Mouse (Mus musculus) ovary, adult 10 weeks (tissue): Measurements from ENCODE around the gene Gm49378. TPM values are rescaled to one million over a fixed set of nuclear protein-coding genes. Genes with fewer than 3 reads are reported as not detected.

ENCODE experiments used
- polyA plus RNA-seq: library from polyadenylated mRNA; stranded (reverse); fragments of 350-450 nt; fragmentation: Illumina TruSeq; extraction: RNeasy Lipid Tissue Mini Kit (QIAGEN cat#74804); gene quantifications from one replicate; pipeline ENCODE4 v1.2.3, GENCODE M21; 2014

The Gm49378 gene
- polyA plus RNA-seq: 0.60 TPM

DNA sequence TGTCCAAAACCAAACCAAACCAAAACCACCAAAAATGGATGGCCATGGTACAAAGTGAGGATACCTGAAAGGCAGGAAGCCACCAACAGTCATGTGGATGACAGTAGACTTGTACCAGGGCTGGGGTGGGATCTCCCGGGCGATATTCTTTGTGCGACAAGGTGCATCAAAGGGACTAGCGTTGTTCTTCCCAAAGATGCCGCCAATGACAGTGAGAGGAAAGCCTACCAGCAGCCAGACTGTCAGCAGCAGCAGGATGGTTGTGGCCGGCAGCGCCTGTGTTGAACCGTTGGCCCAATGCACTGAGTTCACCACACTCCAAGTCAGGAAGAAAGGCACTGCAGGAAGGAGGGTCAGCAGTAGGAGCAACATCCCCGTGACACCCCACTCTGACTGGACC, at the start of gene Gm49378:
Gene Gm49378 (minus strand): TSS at position 101 of the 400 bp plus-strand sequence.

DNA sequence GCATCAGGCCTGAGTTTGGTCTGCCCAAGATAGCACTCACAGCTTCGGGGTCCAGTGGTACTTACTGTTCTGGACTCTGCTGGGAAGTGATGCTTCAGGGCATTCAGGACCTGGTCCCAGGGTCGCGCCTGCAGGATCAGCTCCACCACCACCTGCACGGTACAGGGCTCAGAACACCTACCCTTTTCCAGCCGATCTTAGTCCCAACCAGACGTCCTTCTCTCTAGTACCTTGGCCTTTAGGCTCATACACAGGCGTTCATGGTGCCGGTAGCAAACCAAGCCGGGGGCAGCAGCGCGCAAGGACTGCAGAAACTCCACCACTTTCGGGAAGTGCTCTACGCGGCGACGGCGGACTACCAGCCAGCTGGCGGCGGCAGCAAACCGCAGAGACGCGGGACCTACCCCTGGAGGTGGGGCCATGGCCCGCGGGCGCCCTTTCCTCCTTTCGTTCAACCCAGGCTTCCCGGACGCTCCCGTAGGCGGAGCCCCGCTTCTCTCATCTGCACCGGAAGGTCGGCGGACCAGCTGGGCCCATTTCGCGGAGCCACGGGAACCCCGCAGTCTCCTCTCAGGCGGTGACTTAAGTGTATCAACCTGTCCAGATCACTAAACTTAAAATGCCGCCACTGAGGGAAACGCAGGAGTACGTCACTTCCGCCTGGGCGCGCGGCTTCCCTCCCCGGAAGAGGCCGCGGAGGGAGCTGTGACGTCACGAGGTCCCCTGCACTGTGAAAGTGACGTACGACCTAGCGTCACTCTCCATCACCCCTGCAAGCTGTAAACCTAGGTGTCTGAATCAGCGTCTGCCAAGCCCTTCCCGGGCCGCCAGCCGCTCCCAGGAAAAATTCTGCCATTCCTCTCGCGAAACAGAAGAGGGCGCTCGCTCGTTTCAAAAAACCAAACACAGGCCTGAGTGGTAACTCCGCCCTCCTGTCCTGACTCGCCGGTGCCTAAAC, 43.7 kb upstream of the Gm49378 start, which contains the start of gene Tinf2:
Gene Tinf2 (minus strand): TSS at position 661 of the 958 bp plus-strand sequence.

DNA sequence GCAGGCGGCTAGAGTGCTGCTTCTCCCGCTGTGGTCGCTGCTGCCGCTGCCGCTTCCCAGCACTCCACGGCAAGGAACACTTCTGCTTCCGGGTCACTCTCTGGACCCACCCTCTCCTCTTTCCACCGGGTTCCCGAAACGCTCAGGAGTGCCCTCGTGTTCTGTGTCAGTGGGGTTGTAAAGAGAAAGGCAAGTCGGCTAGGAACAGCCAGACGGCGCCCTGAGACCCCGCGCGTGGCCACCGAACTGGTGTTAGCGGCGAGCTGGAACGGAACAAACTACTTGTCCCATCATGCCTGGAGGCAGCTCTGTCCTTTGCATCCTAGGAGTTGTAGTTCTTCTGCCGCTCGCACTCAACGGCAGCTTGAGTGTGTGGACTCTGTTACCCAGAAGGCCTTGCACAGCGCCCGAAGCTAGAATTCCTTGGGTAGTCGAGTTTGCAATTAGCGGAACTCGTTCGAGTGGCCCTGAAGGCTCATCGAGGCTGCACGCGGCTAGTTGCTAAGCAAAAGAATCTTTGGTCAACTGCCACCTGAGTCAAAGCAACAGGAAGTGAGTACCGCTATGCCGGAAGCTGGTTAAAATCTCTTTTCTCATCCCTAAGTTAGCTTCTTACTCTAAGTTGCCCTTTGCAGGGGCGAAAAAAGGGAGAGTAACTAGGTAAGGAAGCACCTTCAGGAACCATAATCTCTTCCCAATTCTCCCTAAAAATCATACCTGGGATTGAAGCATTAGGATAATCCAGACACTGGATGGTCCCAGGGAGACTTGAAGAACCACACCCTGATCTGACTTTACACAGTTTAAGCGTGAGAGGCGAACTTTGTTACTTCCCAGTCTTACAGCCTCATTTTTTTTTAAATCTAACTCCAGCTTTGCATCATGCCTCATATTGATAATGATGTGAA, 34.4 kb upstream of the Gm49378 start, which contains the start of the genes Gmpr2 and Nedd8:
Gene Gmpr2 (plus strand): TSS at position 109 of the 908 bp plus-strand sequence.
Gene Nedd8 (minus strand): TSS at position 292 of the 908 bp plus-strand sequence.

DNA sequence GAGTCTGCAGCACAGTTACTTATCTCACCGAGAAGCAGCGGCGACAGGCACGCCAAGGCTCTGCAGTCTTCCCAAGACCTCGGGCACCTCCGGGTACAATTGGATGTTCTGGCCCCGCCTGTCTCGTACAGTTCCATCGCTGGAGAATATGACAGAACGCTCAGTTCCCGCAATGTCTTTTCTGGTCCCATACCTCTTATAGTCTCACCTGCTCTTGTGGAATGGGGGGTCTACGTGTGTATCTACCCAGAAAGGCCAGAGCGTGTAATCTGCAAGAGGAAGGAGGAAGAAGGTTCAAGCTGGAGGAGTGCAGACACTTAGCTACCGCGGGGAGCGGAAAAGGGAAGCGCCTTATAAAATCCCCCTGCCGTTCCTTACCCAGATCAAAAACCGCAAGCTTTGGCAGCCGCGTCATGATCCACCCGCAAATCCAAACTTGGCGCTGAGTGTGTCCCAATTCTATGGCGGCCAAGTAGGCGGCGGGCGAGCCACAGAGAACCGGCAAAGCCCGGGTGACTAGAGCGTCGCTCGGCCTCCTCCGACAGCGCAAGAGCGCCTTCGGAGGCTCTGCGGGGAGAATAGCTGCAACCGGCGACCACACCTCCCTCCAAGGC, 22.4 kb upstream of the Gm49378 start, which contains the start of gene Mdp1:
Gene Mdp1 (minus strand): TSS at position 549 of the 614 bp plus-strand sequence.

DNA sequence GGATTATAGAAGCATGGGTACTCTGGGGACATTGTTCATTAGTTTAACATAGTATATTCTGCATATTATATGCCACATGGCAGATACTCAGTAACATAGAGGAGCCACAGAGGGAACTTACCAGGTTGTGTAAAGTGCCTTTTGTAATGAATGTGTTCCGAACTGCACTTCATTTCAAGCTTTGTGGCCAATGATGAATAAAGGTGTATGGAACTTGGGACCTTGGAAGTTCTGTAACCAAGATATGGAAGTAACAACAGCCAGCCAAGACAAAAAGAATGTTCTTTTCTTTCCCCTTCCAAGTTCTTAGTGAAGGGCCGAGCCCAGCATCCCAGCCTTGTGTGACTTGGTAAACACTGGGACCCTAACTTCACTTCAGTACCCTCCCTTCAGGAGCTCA, 12.2 kb upstream of the Gm49378 start, which contains the start of gene Tssk4:
Gene Tssk4 (plus strand): TSS at position 301 of the 400 bp plus-strand sequence.

DNA sequence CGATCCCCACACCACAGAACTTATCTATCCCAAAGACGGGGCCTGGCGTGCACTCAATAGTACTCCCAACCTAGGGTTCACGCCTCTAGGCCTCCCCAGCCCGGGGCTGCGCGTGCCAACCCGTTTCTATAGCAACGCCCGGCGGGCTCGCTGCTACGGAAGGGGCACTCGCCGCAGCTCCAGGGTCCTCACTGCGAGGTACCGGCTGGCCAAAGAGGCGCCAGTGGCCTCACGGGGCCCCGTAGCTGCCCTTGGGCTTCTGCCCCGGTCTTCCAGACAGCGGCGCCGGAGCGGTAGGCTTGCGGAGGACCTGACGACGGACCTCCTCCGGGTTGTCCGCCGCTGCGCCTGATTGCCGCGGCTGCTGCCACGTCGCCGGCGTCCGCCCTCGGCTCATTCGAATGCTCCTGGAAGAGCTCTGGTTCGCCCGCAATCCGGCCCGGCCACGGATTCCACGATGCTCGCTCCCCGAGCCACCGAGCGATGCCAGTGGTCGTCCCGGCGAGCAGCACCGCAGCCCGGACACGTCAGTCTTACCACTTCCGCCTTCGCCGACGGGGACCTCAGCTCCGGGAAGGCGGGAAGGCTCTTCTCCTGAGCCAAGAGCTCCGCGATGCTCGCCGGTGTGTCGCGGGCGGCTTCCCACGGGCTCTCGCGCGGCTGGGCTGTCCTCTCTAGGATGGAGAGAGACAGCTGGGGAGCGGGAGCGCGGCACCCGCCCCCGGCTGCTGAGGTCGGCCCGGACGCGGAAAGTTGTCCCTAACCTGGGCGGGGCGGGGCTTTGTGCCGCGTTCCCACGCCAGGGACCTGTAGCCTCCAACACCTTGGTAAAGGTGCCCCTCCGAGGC, 5.6 kb upstream of the Gm49378 start, which contains the start of gene Tm9sf1:
Gene Tm9sf1 (minus strand): TSS at position 747 of the 848 bp plus-strand sequence.

DNA sequence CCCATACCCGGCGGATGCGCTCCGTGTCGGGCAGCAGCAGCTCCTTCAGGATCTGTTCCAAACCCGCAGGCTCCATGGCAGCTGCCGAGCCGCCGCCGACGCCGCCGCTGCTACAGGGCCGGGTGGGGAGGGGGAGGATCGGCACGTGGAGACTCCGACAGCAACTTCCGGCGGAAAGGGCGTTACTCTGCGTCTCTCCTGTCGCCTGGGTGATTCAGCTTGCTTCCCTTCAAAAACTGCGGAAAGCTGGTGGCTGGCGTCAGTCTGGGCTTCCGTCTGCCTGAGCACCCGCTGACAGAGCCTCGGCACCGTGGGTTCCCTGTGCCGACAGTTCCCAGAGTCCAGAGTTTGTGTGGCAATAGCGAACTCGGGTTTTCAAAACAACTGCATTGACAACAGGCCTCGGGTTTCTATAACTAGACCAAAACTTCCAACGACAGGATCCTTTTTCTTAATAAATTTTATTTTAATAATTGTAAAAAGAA, 2.1 kb downstream of the Gm49378 start, which contains the start of gene Ipo4:
Gene Ipo4 (minus strand): TSS at position 435 of the 485 bp plus-strand sequence.

DNA sequence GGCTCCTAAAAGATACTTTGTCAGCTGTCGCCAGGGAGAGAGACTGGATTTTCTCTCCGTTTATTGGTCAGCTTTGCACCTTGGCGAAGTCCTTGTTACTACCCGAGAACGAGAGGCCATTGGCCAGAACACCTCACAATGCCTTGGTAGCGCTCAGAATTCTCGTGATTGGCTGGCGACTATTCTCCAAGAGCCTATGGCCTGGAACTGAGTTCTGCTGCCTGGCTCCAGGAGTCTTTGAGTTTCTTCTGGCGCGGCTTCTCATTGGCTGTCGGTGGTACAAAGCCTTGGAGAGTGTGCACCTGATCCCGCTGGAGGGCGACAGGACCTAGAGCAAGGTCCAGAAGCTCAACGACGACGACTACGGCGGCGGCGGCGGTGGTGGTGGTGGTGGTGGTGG, 19.9 kb downstream of the Gm49378 start, which contains the start of gene Rec8:
Gene Rec8 (plus strand): TSS at position 216 of the 400 bp plus-strand sequence.

DNA sequence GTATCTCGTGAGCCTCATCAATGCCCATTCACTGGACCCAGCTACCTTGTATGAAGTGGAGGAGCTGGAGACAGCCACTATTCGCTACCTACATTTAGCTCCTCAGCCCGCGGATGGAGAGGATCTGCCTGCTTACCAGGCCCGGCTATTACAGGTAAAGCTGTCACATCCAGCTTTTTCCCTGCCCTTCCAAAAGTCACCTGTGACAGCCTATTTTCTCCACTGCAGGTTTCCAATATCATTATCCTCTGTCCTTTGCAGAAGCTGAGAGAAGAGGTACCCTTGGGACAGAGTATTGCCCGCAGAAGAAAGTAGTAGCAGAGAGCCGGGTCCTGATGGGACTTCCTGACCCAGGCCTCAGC, 34.4 kb downstream of the Gm49378 start, which contains the start of gene Irf9:
Gene Irf9 (plus strand): TSS at position 301 of the 362 bp plus-strand sequence.

DNA sequence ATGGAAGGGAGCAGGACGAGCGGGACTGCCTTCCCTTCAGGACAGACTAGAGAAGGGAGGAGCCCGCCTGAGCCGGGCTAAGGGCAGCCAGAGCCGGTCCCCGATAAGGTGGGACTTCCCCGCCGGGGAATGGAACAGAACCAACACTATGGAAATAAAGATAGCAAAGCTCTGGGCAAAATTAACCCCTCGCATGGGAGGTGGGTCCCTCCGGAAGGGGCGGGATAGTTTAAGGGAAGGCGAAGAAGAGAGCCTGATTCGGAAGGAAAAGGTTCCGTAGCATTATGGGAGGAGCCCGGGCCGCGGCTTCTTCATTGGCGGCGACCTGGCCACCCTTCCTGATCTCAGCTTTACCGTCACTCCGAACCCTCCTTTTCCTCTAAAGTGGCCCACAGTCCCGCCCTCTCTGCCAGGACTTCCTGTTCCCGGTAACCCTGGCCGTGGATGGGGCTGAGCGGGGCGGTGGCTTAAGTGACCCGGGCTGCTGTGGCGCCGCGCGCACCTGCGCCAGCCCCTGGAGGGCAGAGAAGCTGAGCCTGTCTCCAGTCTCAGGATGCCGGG, 46.3 kb downstream of the Gm49378 start, which contains the start of gene Rnf31:
Gene Rnf31 (plus strand): TSS at position 378 of the 561 bp plus-strand sequence.

DNA sequence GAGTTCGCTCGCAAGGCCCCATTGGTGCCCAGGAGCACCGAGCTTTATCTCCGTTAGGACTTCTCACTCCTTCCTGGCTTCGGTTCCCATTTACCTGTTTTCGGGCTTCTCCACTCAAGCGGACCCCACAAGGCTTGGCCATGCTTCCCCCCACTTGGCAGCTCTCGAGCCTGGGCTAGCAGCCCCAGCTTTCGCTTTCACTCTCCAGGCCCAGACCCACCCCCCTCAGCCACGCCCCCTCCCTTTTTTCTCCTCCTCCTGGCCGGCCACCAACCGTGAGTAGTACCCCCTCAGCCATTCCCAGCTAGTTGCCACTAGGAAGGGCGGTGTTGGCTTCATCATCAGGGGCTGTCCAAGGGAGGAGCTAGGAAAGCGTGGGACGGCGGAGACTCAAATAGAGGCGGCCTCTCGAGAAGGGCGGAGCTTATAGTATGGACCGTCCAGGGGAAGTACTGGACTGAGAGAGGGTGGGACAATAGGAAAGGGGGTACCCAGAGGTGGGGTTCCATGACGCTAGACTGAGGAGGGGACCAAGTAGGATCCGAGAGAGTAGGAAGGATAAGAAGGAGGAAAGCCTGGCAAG, 46.9 kb downstream of the Gm49378 start, which contains the start of gene Psme2:
Gene Psme2 (minus strand): TSS at position 366 of the 583 bp plus-strand sequence.

DNA sequence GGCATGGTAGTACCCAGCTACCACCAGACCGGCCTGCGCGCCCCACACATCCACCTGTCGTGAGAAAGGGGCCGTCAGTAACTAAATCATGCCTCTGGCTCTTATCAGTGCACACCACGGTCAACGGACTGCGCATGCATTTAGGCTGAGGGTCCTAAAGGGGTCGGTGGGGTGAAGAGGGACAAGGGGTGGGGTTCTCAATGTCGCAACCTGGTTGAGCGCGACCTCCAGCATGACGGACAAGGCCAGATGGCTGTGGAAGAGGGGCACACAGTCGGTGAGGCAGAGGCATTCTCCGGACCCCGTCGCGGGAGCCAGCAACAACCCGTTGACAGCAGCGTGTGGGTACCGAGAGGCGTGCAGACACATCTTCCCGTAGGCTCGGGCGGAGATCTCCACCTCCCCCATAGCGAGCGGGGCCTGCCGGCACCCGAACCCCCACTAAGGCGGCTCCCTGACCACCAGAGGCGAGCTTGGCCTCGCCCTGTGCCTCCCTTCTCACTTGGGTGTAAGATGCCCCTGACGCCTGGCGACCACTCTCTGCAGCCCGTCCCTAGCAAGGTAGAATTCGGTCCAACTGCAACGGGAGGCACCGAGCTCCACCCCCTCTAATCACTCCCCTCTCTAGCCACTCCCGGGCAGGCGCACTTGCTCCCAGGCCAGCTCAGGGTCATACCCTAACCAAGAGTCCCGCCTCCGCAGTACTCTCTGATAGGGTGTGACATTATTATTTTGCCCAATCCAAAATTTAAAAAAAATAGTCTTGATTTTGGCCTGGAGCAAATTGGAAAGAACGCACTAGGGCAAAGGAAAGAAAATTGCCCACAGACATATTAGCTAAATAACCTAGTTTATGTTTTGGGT, 52.8 kb downstream of the Gm49378 start, which contains the start of gene Emc9:
Gene Emc9 (minus strand): TSS at position 601 of the 864 bp plus-strand sequence.

Other genes with a start within 250 kb of the Gm49378 start
- gene Dhrs4, start 159.1 kb downstream of the Gm49378 start, polyA plus RNA-seq: 25.6 TPM
- 0.17 TPM for gene Carmil3, start 147.2 kb downstream of the Gm49378 start, polyA plus RNA-seq
- not detected for gene Cpne6, start 127.5 kb downstream of the Gm49378 start, polyA plus RNA-seq
- not detected for gene Nrl, start 112.9 kb downstream of the Gm49378 start, polyA plus RNA-seq
- 10.0 TPM for gene Pck2, start 97.6 kb downstream of the Gm49378 start, polyA plus RNA-seq
- gene Dcaf11, start 77.9 kb downstream of the Gm49378 start, polyA plus RNA-seq: 8.8 TPM
- gene A730061H03Rik, start 77.5 kb downstream of the Gm49378 start, polyA plus RNA-seq: not detected
- not detected for gene Fitm1, start 62.3 kb downstream of the Gm49378 start, polyA plus RNA-seq
- gene Psme1, start 59.8 kb downstream of the Gm49378 start, polyA plus RNA-seq: 115 TPM
- 2.7 TPM for gene Emc9, start 52.6 kb downstream of the Gm49378 start, polyA plus RNA-seq
- 87.7 TPM for gene Psme2, start 46.8 kb downstream of the Gm49378 start, polyA plus RNA-seq
- gene Rnf31, start 46.2 kb downstream of the Gm49378 start, polyA plus RNA-seq: 2.5 TPM
- 37.8 TPM for gene Irf9, start 34.3 kb downstream of the Gm49378 start, polyA plus RNA-seq
- gene Rec8, start 19.9 kb downstream of the Gm49378 start, polyA plus RNA-seq: 0.77 TPM
- 11.5 TPM for gene Ipo4, start 1.9 kb downstream of the Gm49378 start, polyA plus RNA-seq
- 44.3 TPM for gene Tm9sf1, start 5.9 kb upstream of the Gm49378 start, polyA plus RNA-seq
- gene Tssk4, start 12.3 kb upstream of the Gm49378 start, polyA plus RNA-seq: not detected
- gene Mdp1, start 22.6 kb upstream of the Gm49378 start, polyA plus RNA-seq: 13.6 TPM
- 28.1 TPM for gene Gmpr2, start 34.0 kb upstream of the Gm49378 start, polyA plus RNA-seq
- 46.6 TPM for gene Nedd8, start 34.2 kb upstream of the Gm49378 start, polyA plus RNA-seq
- 11.2 TPM for gene Tinf2, start 43.9 kb upstream of the Gm49378 start, polyA plus RNA-seq
- not detected for gene Tgm1, start 76.0 kb upstream of the Gm49378 start, polyA plus RNA-seq
- gene Rabggta, start 84.4 kb upstream of the Gm49378 start, polyA plus RNA-seq: 0.40 TPM
- gene Dhrs1, start 107.8 kb upstream of the Gm49378 start, polyA plus RNA-seq: 8.2 TPM
- 6.1 TPM for gene Nop9, start 107.8 kb upstream of the Gm49378 start, polyA plus RNA-seq
- gene Cideb, start 120.6 kb upstream of the Gm49378 start, polyA plus RNA-seq: not detected
- not detected for gene Ltb4r2, start 123.5 kb upstream of the Gm49378 start, polyA plus RNA-seq
- gene Ltb4r1, start 128.1 kb upstream of the Gm49378 start, polyA plus RNA-seq: not detected
- not detected for gene Adcy4, start 146.2 kb upstream of the Gm49378 start, polyA plus RNA-seq
- not detected for gene Ripk3, start 151.0 kb upstream of the Gm49378 start, polyA plus RNA-seq
- 3.0 TPM for gene Nfatc4, start 185.2 kb upstream of the Gm49378 start, polyA plus RNA-seq
- gene Nynrin, start 216.1 kb upstream of the Gm49378 start, polyA plus RNA-seq: 1.1 TPM
- 0.14 TPM for gene Cbln3, start 246.5 kb upstream of the Gm49378 start, polyA plus RNA-seq
- gene Khnyn, start 247.1 kb upstream of the Gm49378 start, polyA plus RNA-seq: 13.0 TPM